Mouse (Mus musculus) urinary bladder, postnatal 10 days (tissue): ENCODE results near the gene Sprn.
"Not testable (repeated sequence)": the region's sequence is repeated elsewhere in the genome, so short reads cannot be mapped to it uniquely, and the experiment has no call there.

ENCODE experiments used
- DNase-seq: peaks from one replicate; pipeline ENCODE4 v3.0.0; 2022; ENCODE audit warnings: low spot score

Gene Sprn

DNA sequence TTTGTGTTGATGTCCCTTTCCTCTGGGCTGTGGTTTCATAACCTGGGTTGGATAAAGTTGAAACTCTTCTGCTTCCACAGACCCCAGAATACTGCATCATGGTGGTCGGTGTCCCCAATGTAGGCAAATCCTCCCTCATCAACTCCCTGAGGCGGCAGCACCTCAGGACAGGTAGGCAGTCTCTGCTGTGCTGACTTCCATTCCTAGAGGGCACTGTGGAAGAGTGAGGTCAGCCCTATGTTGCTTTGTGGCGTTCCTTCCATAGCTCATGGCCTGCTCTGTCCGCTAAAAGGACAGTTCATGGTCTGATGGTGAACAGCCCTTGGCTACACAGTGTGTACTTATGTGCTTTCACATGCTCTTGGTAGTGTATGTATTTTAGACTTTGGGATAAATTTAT lies 10.1 kb downstream of the Sprn start:
- DNase-seq, result no peak

- DNase-seq, result no peak
These were observed 13.3 kb downstream of the Sprn start for GRCm38 (mm10) chr7:140141350-140141749.

DNA sequence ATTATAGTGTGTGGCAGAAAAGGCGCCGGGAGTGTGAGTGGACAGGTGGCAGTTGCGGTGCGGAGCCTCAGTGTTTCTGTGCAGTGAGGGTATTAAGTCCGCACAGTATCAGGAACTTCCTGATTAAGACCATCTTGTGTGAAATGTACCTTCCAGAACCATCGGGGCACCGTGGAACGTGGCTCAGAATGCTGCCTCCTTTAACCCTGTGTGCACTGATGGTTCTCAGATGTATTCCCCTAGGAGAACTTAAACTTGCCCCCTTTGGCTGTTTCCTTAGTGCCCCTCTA lies 16.7 kb downstream of the Sprn start:
- DNase-seq, result no peak

- DNase-seq, result peak; percentile 81
These were observed 17.3 kb downstream of the Sprn start, which contains the start of gene Mtg1 for GRCm38 (mm10) chr7:140137135-140138020. Gene Mtg1, plus strand, starts transcription at chr7:140137564.

- no peak for DNase-seq
These were observed 19.4 kb downstream of the Sprn start for GRCm38 (mm10) chr7:140135106-140135770.

DNA sequence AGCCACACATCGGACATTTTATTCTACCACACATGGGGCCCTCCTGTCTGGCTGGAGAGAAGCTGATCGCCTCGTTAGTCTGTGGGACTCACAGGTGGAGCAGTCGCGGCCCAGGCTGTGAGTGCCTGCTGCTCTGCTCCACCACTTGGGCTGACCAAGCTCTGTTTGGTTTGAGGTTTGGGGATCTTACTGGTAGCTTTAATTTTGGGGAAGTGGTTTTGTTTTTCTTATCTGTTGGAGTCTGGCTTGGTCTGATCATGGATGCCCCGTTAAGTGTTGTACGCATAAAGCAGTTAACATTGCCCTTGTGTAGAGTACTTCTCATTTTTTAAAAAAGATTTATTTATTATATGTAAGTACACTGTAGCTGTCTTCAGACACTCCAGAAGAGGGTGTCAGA lies 20.6 kb downstream of the Sprn start:
- not testable (repeated sequence) for DNase-seq

- DNase-seq, result not testable (repeated sequence)
These were observed 22.5 kb downstream of the Sprn start for GRCm38 (mm10) chr7:140132184-140132583.

DNA sequence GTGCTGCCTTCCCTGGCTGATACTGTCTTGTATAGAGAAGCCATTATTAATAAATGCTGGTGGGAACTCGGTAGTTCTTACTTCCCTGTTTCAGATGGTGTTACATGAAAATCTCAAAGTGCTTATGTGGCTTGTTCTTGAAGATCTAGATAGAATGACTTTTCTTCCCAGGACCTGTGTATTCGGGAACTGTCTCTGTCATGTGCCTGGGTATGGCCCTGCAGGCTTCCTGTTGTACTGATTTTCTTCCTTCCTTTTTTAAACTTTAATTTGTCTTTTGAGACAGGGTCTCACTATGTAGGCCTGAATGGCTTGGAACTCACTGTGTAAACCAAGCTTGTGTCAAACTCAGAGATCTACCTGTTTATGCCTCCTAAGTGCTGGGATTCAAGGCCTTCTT lies 26.8 kb downstream of the Sprn start:
- DNase-seq, result no peak

DNA sequence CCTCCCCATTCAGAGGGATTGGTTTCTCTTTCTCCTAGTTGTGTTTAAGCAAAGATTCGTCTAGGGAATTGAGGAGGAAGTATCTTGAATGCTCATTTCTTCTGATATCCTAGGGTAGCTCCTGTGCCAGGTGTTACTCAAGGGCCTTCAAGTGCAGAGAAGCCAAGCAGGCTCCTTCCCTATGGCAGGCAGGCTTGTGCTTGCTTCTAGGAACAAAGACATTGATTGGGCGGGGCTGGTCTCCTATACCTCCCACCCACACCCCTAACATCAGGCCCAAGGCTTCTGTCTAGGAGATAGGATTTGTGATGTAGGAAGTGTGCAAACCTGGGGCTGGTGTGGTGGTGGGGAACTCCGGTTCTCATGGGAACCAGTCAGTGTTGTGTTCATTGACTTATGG lies 27.7 kb downstream of the Sprn start:
- no peak for DNase-seq

GRCm38 (mm10) chr7:140126022-140126350 lies 28.7 kb downstream of the Sprn start:
- no peak for DNase-seq

- peak; percentile 77 for DNase-seq
These were observed 29.2 kb downstream of the Sprn start for GRCm38 (mm10) chr7:140125278-140126021.

DNA sequence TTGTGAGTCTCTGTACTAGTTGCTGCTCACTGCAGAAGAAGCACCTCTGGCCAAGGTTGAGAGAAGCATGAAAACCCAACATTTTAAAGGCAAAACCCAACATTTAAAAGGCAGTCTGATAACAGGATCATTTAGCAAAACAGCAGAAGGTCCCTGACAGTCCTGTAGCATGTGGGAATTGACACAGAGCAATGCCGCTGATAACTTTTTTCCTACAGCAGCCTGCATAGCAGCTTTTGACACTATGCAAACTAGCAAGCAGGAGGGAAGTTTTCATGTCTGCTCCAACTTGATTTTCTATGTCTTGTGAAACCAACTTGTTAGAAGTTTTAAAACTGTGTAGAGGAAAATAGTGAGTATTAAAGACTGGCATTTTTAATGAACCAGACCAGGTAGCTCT lies 30.3 kb downstream of the Sprn start:
- no peak for DNase-seq

- no peak for DNase-seq
These were observed 31.9 kb downstream of the Sprn start for GRCm38 (mm10) chr7:140122765-140123164.

DNA sequence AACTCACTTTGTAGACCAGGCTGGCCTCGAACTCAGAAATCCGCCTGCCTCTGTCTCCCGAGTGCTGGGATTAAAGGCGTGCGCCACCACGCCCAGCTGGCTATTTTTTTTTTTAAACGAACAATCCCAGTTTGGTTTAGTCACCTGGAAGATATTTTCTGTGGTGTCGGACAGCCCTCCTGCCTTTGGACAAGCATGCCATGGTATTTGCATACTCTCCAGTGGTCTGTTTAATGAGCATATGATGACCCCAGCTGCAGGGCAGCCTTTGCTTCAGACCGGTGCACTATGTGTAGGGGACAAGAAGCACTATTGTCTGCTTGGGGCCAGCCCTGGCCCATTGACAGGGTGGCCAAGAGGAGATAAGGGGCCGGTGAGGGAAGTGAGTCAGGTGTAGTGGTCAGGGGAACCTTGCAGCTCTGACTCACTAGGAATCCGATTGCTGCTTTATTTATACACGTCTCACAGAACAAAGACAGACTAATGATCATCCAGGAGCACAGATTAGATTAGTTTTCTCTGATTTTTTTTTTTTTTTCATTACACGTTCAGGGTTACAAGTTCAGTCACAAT lies 33.3 kb downstream of the Sprn start:
- DNase-seq, result no peak

DNA sequence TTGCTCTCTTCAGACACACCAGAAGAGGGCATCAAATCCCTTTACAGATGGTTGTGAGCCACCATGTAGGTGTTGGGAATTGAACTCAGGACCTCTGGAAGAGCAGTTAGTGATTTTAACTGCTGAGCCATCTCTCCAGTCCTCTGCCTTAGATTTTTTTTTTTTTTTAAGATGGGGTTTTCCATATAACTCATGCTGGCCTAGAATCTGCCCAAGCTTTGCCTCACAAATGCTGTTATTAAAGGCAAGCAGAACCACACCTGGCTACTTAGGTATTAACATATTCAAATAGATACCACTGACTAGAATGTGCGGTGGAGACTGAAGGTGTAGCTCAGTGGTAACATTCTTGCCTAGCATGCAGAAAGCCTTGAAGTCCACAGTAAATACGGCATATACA lies 34.2 kb downstream of the Sprn start:
- no peak for DNase-seq

- DNase-seq, result peak; percentile 64
These were observed 38.2 kb downstream of the Sprn start, which contains the start of gene Echs1 for GRCm38 (mm10) chr7:140116329-140117054. Gene Echs1, minus strand, starts transcription at chr7:140116476.

DNA sequence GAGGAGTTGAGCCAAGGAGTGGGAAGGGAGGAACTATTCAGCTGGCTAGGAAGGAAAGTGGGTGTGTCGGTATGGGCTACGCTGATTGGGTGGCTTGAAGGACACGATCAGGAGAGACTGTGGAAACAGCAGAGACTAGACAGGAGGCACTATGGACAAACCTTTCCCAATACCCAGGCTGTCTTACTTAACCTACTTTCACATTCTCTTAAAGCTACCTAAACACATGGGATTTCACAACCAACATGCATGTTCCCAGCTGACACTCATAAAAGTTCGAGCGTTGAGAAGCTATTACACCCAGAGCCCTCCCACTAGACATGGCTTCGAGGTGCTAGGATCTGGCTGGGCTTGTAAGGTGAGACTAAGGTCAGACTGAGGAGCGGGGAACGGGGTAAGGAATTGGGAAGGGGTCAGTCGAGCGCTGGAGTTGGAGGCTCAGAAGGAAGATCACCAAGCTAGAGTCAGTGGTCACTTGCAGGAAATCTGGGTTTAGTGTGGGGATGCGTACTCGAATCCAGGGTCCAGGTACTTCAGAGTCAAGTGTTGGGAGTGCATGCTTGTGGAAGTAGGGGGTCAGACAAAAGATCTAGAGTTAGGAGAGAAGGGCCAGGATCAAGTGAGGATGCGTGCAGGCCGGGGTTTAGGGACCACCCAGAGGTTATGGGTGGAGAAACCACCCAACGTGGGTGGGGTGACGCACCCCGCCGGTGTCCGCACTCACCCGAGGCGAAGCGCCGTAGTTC lies 38.9 kb downstream of the Sprn start, which contains the start of gene Paox:
Paox (plus strand) TSS at position 217 of the 746 bp plus-strand sequence.
- DNase-seq, result no peak

DNA sequence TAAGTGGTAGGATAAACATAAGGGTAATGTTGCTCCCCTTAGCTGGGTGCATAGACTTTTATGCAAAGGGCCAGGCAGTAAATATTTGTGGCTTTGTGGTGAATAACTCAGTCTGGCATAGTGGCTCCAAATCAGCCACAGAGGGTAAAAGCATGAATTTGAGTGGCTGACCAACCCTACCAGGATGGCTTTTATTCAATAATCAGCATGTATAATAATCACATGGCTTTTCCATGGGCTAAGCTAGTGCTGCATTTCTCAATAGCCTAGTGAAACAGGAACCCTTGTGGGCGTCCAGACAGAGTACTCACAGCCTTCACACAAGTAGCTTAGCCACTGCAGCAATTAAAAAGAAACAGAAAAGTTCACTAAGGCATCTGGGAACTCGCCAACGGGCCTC lies 42.7 kb downstream of the Sprn start:
- no peak for DNase-seq

GRCm38 (mm10) chr7:140104009-140104408 lies 50.7 kb downstream of the Sprn start:
- DNase-seq, result no peak

- DNase-seq, result peak; percentile 50
These were observed 52.5 kb downstream of the Sprn start, which contains the start of gene Fuom for GRCm38 (mm10) chr7:140101993-140102860. Gene Fuom, minus strand, starts transcription at chr7:140102441.
